Mouse (Mus musculus): ENCODE results near the gene Pdcd7.

- TF ChIP-seq ZNF384 (IDR thresholded peaks at IDR 0.05; ENCODE audit: low read depth, low read length) (no peak), GABPA (IDR thresholded peaks at IDR 0.05; ENCODE audit: low read depth, low read length) (0 out of 2 replicates have a peak, but pooled peaks have one; percentile 18), CTCF (IDR thresholded peaks at IDR 0.05 in 2 of 3, conservative IDR thresholded peaks at IDR 0.05 in 1 of 3; ENCODE audit: control insufficient read depth in 1 of 3, insufficient read depth in 1 of 3, low read depth in 2 of 3, low read length in 3 of 3, poor library complexity in 1 of 3, severe bottlenecking in 1 of 3) (no peak), POLR2A (IDR thresholded peaks at IDR 0.05; ENCODE audit: control insufficient read depth in 1 of 2, insufficient read depth in 1 of 2, low read depth in 1 of 2, low read length in 2 of 2, poor library complexity in 1 of 2) (no peak), USF2 (IDR thresholded peaks at IDR 0.05; ENCODE audit: borderline replicate concordance in 1 of 2, insufficient read depth in 1 of 2, low read depth in 1 of 2, low read length in 2 of 2) (no peak), ELF1 (IDR thresholded peaks at IDR 0.05; ENCODE audit: low read depth, low read length) (no peak), ZKSCAN1 (IDR thresholded peaks at IDR 0.05; ENCODE audit: low read depth, low read length) (no peak), KAT2A (conservative IDR thresholded peaks at IDR 0.05; ENCODE audit: low read depth, low read length) (no peak), EP300 (IDR thresholded peaks at IDR 0.05; ENCODE audit: low read depth in 1 of 2, low read length in 2 of 2) (0 out of 4 replicates have a peak, but pooled peaks of 1 of the 2 experiments have one; percentile 22), HCFC1 (IDR thresholded peaks at IDR 0.05; ENCODE audit: low read depth, low read length) (no peak)
Observed at GRCm38 (mm10) chr9:65327371-65327770, 18.5 kb upstream of the Pdcd7 start.
